Mouse (Mus musculus) effector memory CD4-positive, alpha-beta T cell, adult 7 months (primary cell): ENCODE results near the gene Srf. TPM values are rescaled to one million over a fixed set of nuclear protein-coding genes. Genes with fewer than 3 reads are reported as not detected.

ENCODE experiments used
- polyA plus RNA-seq: library from polyadenylated mRNA; unstranded; fragments of 100-300 nt; shearing (Covaris generic); gene quantifications from one replicate; pipeline ENCODE4 v1.2.1, GENCODE M21; 2017

Srf gene
- polyA plus RNA-seq: 26.4 TPM

GRCm38 (mm10) chr17:46555673-46556583 is at the start of gene Srf:
Srf (minus strand) TSS chr17:46556175.

GRCm38 (mm10) chr17:46545813-46546564 is 10.0 kb downstream of the Srf start, which contains the start of gene Cul9:
Cul9 (minus strand) TSS chr17:46546388.

Other genes starting within 250 kb of the Srf start
- gene Abcc10, start 227.8 kb downstream of the Srf start, polyA plus RNA-seq: 6.7 TPM
- 10.6 TPM for gene Zfp318, start 172.4 kb downstream of the Srf start, polyA plus RNA-seq
- not detected for gene Crip3, start 127.2 kb downstream of the Srf start, polyA plus RNA-seq
- not detected for gene Slc22a7, start 117.7 kb downstream of the Srf start, polyA plus RNA-seq
- gene Ttbk1, start 68.5 kb downstream of the Srf start, polyA plus RNA-seq: 0.13 TPM
- gene Dnph1, start 59.5 kb downstream of the Srf start, polyA plus RNA-seq: 0.96 TPM
- gene Cul9, start 9.8 kb downstream of the Srf start, polyA plus RNA-seq: 5.4 TPM
- not detected for gene Ptk7, start 73.3 kb upstream of the Srf start, polyA plus RNA-seq
- gene Klc4, start 89.8 kb upstream of the Srf start, polyA plus RNA-seq: 17.7 TPM
- gene Mrpl2, start 90.1 kb upstream of the Srf start, polyA plus RNA-seq: 34.7 TPM
- 1.5 TPM for gene Cul7, start 94.2 kb upstream of the Srf start, polyA plus RNA-seq
- gene Rrp36, start 118.2 kb upstream of the Srf start, polyA plus RNA-seq: 36.3 TPM
- 81.7 TPM for gene Mea1, start 122.6 kb upstream of the Srf start, polyA plus RNA-seq
- gene Klhdc3, start 124.7 kb upstream of the Srf start, polyA plus RNA-seq: 82.7 TPM
- 49.9 TPM for gene Ppp2r5d, start 148.9 kb upstream of the Srf start, polyA plus RNA-seq
- 27.2 TPM for gene Pex6, start 155.3 kb upstream of the Srf start, polyA plus RNA-seq
- gene Gnmt, start 173.0 kb upstream of the Srf start, polyA plus RNA-seq: not detected
- 42.4 TPM for gene Cnpy3, start 196.0 kb upstream of the Srf start, polyA plus RNA-seq
- not detected for gene Ptcra, start 207.5 kb upstream of the Srf start, polyA plus RNA-seq
- gene 2310039H08Rik, start 216.5 kb upstream of the Srf start, polyA plus RNA-seq: 22.3 TPM
- 71.3 TPM for gene Rpl7l1, start 226.5 kb upstream of the Srf start, polyA plus RNA-seq